Mouse (Mus musculus) lung, adult 2 months (tissue): ENCODE results near the gene Nudt3.

Experiments used
- CTCF ChIP-seq: fragments of 200-500 bp; IDR thresholded peaks from 2 replicates; pipeline ENCODE4 v1.5.1; 2011; ENCODE audit warnings: mild to moderate bottlenecking, low read length, control low read depth; ENCODE audit not compliant: insufficient read depth
- POLR2A ChIP-seq: fragments of 200-500 bp; IDR thresholded peaks from 2 replicates; pipeline ENCODE4 v1.6.1; 2011; ENCODE audit warnings: low read depth, mild to moderate bottlenecking, control low read depth, low read length, borderline replicate concordance; ENCODE audit errors: extremely low read depth

- TF ChIP-seq CTCF (no peak), POLR2A (no peak)
These were observed 13.1 kb upstream of the Nudt3 start, which contains the start of gene Rps10 for GRCm38 (mm10) chr17:27636132-27637020.
